Mouse (Mus musculus) heart, embryonic 15.5 days (tissue): ENCODE results near the gene Fyco1. TPM values are rescaled to one million over a fixed set of nuclear protein-coding genes. Genes with fewer than 3 reads are reported as not detected.
"Not testable (repeated sequence)": the region's sequence is repeated elsewhere in the genome, so short reads cannot be mapped to it uniquely, and the experiment has no call there.

Experiments
- ATAC-seq: fragments of 200-750 bp; cut with Nextera tagmentation; replicated peaks from 2 replicates; pipeline ENCODE4 v1.8.0; 2017; ENCODE audit warnings: low read depth, moderate TSS enrichment; ENCODE audit not compliant: insufficient number of reproducible peaks, insufficient read depth, low FRiP score
- H3K27ac ChIP-seq: fragments of 300-500 bp; sonication (generic); 2 replicates; pipeline ENCODE4 v1.5.1; 2015; ENCODE audit warnings: mild to moderate bottlenecking, inconsistent platforms
- H3K27me3 ChIP-seq: fragments of 300-500 bp; sonication (generic); 2 replicates; pipeline ENCODE4 v1.6.1; 2015; ENCODE audit warnings: inconsistent platforms
- H3K36me3 ChIP-seq: fragments of 300-500 bp; sonication (generic); 2 replicates; pipeline ENCODE4 v1.6.1; 2015; ENCODE audit warnings: mild to moderate bottlenecking, inconsistent platforms
- H3K4me1 ChIP-seq: fragments of 300-500 bp; sonication (generic); replicated peaks from 2 replicates; pipeline ENCODE4 v1.6.1; 2015; ENCODE audit warnings: inconsistent platforms
- H3K4me2 ChIP-seq: fragments of 300-500 bp; sonication (generic); 2 replicates; pipeline ENCODE4 v1.6.1; 2015; ENCODE audit warnings: inconsistent platforms, mild to moderate bottlenecking, moderate library complexity
- H3K4me3 ChIP-seq: fragments of 300-500 bp; sonication (generic); 2 replicates; pipeline ENCODE4 v1.5.1; 2015; ENCODE audit warnings: mild to moderate bottlenecking, inconsistent platforms
- H3K9ac ChIP-seq: fragments of 300-500 bp; sonication (generic); 2 replicates; pipeline ENCODE4 v1.6.1; 2015; ENCODE audit warnings: mild to moderate bottlenecking, inconsistent platforms
- H3K9me3 ChIP-seq: fragments of 300-500 bp; sonication (generic); replicated peaks from 2 replicates; pipeline ENCODE4 v1.6.1; 2016; ENCODE audit warnings: inconsistent platforms
- WGBS: fragments of 180-500 bp; shearing (Covaris S2); methylation state at CpG from one replicate; pipeline ENCODE4 v1.1.7; 2015; ENCODE audit warnings: mixed read lengths; 5-methylcytosine and 5-hydroxymethylcytosine counted together
- polyA plus RNA-seq: library from polyadenylated mRNA; unstranded; fragments of >200 nt; fragmentation: Nextera tagmentation; extraction: Ambion mirVana; gene quantifications from 2 replicates; pipeline ENCODE4 v1.2.1, GENCODE M21; 2015

Fyco1 gene
- polyA plus RNA-seq, 1 experiment from 2014 or later, result 33.4 TPM

DNA sequence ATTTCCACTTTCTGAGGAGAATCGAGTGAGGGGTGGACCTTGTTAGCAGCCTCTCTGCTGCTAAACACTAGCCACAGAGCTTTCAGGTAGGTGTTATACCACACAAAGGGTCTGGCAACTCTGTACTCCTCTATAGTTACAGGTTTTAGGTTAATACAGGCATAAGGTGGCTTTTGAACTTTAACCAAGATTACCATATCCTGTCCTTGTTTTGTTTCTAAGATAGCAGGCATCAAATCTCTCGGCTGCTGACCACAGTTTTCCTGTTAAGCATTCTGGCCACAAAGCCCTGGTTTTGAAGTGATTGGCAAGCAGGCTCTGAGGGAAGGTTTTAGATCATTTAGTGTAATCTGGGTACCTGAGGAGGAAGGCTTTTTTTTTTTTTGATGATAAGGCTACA lies 37.4 kb downstream of the Fyco1 start:
- H3K4me2 ChIP-seq, result no peak overlapping the region
- ATAC-seq, result no peak
- H3K9me3 ChIP-seq, result no peaks in the 10 kb centered on the region
- WGBS, result 58% methylated on average over 2 of the region's 2 CpGs
- no peak overlapping the region for H3K27ac ChIP-seq
- H3K36me3 ChIP-seq, result peaks cover 65% of the 10 kb centered on the region
- no peak overlapping the region for H3K4me3 ChIP-seq
- H3K4me1 ChIP-seq, result 0 out of 2 replicates have a peak, but pooled peaks cover 5% of the 10 kb centered on the region
- H3K9ac ChIP-seq, result no peak overlapping the region
- no peaks in the 10 kb centered on the region for H3K27me3 ChIP-seq

DNA sequence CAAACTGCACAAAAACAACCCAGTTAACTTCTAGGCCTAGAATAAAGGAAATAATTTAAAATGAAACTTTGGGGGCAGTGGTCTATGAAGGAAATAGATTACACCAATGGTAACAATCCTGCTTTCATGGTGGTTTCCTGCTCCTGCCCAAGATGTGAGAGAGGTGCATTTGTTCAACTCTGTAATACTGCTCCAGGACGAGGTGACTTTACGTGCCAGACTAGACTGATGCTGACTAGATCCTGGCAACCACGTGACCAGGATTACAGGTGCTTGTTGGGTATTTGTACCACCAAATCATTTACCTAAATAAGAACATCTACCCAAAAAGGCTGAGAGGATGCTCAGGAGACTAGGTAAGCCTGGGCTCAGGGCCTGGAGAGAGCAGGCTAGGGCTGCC lies 39.9 kb downstream of the Fyco1 start:
- Histone ChIP-seq H3K4me3 (no peak overlapping the region), H3K27ac (no peak overlapping the region), H3K4me2 (no peak overlapping the region), H3K36me3 (peaks cover 42% of the 10 kb centered on the region), H3K9ac (no peak overlapping the region), H3K9me3 (no peaks in the 10 kb centered on the region), H3K4me1 (0 out of 2 replicates have a peak, but pooled peaks cover 8% of the 10 kb centered on the region), H3K27me3 (no peaks in the 10 kb centered on the region)
- WGBS, result 86% methylated on average over 3 of the region's 3 CpGs
- no peak for ATAC-seq

DNA sequence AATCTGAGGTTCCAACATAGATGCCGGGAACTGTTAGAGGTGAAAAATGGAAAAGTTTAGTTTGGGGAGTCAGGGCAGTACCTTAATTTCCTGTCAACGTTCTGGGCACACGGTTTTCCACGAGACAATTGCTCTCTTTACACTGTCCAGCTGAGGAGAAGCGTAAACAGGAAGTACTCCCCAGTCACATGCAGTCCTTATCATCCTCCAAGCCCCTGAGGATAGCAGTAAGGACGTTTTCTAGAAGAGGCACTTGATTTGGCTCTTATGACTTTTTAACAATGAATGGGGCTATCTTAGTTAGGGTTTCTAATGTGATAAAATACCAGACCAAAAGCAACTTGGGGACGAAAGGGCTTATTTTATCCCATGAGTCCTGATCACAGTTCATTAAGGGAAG lies 43.1 kb downstream of the Fyco1 start:
- Histone ChIP-seq H3K4me1 (0 out of 2 replicates have a peak, but pooled peaks cover 3% of the 10 kb centered on the region), H3K9me3 (no peaks in the 10 kb centered on the region), H3K9ac (no peak overlapping the region), H3K36me3 (peaks cover 26% of the 10 kb centered on the region), H3K27ac (no peak overlapping the region), H3K27me3 (no peaks in the 10 kb centered on the region), H3K4me3 (no peak overlapping the region), H3K4me2 (no peak overlapping the region)
- 43% methylated on average over 7 of the region's 7 CpGs for WGBS
- no peak for ATAC-seq

DNA sequence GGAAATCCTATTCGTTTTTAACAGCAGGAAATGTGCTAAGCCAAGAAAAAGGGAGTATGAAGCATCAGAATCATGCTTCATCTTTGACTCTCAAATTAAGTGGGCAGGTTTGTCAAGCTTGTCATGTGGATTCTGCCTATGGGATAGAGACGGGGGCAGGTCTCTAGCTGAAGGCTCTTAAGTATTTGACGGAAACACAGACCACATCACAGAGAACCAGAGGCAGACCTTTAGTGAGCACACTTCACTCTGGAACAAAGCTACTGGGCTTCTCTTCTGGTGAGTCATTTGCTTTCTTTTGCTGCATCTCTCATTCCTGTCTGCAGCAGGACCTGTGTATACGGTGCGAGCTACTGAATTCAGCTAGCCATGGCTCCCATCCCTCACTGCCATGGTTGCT lies 45.4 kb downstream of the Fyco1 start, which contains the start of gene Cxcr6:
Gene Cxcr6 (plus strand): TSS at position 209 of the 400 bp plus-strand sequence.
- 79% methylated on average over 5 of the region's 5 CpGs for WGBS
- no peak within 1 kb of the TSS for H3K9ac ChIP-seq
- no peak within 1 kb of the TSS for H3K4me2 ChIP-seq
- no peaks in the 10 kb centered on the region for H3K27me3 ChIP-seq
- no peak within 1 kb of the TSS for H3K27ac ChIP-seq
- H3K9me3 ChIP-seq, result no peaks in the 10 kb centered on the region
- peaks cover 22% of the 10 kb centered on the region for H3K36me3 ChIP-seq
- no peak within 1 kb of the TSS for H3K4me3 ChIP-seq
- ATAC-seq, result no peak
- 0 out of 2 replicates have a peak, but pooled peaks cover 3% of the 10 kb centered on the region for H3K4me1 ChIP-seq

DNA sequence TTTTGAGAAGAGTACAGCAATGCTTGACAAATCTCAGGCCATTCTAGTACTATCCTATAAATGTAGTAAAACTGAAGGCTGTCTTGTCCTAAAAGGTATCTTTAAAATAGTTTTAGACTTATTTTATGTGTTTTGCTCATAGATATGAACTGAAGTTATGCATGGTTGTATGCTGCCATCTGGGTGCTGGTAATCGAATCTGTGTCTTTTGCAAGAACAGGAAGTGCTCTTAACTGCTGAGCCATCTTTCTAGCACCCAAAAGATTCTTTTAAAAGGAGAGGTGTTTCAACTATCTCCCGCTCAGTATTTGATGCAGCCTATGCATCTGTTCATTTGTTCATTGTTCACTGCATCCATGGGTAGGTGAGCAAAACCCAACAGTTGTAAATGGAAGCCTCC lies 46.5 kb downstream of the Fyco1 start:
- Histone ChIP-seq H3K36me3 (peaks cover 22% of the 10 kb centered on the region), H3K9me3 (no peaks in the 10 kb centered on the region), H3K4me3 (no peak overlapping the region), H3K4me1 (0 out of 2 replicates have a peak, but pooled peaks cover 3% of the 10 kb centered on the region), H3K27me3 (no peaks in the 10 kb centered on the region), H3K9ac (no peak overlapping the region), H3K27ac (no peak overlapping the region), H3K4me2 (no peak overlapping the region)
- no peak for ATAC-seq
- WGBS, result 84% methylated on average over 2 of the region's 2 CpGs

DNA sequence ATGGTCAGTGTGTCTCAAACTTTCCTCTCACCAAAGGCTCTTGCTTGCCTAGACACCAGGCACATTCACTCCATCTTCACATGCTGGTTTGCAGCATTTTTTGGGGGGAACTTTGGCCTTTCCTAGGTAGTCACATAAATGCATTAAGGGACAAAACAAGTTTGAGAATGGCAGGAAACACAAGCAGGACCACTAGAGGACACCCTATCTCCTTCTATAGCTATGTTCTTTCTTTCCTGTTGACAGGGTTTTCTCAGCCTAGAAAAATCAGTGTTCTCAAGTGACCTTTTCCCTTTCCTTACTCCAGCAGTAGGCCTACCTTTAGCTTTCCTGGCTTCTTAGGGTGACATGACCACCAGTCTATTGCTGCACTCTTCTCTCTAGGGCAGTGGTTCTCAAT lies 48.8 kb downstream of the Fyco1 start:
- no peak overlapping the region for H3K4me3 ChIP-seq
- H3K27ac ChIP-seq, result no peak overlapping the region
- H3K4me1 ChIP-seq, result no peaks in the 10 kb centered on the region
- no peak overlapping the region for H3K4me2 ChIP-seq
- ATAC-seq, result no peak
- H3K9me3 ChIP-seq, result no peaks in the 10 kb centered on the region
- H3K9ac ChIP-seq, result no peak overlapping the region
- no peaks in the 10 kb centered on the region for H3K27me3 ChIP-seq
- peaks cover 26% of the 10 kb centered on the region; the same call in 1 of the 2 replicates for H3K36me3 ChIP-seq

DNA sequence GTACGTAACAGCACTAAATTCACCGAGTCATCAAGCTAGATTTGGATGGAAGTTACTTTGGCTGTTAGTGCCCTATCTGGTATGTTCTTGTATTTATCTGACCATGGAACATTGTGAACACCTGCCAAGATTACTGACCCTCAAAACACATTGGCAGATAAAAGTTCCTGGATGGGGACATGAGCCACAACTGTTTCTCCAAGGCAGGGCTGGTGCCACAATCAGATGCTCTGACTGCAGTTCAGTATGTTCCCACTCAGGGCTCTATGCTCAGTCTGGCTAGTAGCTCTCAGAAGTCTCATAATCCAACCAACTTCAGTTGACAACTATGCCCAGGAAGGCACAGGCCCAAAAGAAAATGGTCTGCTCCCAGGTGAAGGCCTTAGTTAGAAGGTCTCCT lies 49.3 kb downstream of the Fyco1 start:
- Histone ChIP-seq H3K4me2 (no peak overlapping the region), H3K4me1 (no peaks in the 10 kb centered on the region), H3K9me3 (no peaks in the 10 kb centered on the region), H3K4me3 (no peak overlapping the region), H3K36me3 (peaks cover 31% of the 10 kb centered on the region; the same call in 1 of the 2 replicates), H3K27me3 (no peaks in the 10 kb centered on the region), H3K9ac (no peak overlapping the region), H3K27ac (no peak overlapping the region)
- 91% methylated on average over 2 of the region's 2 CpGs for WGBS
- no peak for ATAC-seq

DNA sequence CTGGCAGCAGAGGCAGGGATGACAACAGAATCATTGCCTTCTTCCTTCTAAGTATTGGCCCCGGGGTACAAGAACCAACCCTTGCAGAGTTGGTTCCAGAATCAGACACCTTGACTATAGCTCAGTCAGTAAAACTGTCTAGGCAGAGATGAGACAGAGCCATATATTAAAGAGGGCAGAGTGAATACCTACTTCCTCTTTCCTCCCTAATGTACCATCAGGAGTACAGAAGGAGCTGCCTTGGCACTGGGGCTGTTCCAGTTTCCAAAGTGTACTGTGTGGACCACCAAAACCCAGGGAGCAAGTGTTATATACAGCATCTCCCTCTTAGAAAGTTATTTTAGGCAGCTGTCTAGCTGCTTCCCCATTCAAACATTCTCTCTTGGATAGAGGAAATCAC lies 50.2 kb downstream of the Fyco1 start:
- peaks cover 40% of the 10 kb centered on the region for H3K36me3 ChIP-seq
- no peak for ATAC-seq
- 79% methylated on average over 1 of the region's 1 CpGs for WGBS

DNA sequence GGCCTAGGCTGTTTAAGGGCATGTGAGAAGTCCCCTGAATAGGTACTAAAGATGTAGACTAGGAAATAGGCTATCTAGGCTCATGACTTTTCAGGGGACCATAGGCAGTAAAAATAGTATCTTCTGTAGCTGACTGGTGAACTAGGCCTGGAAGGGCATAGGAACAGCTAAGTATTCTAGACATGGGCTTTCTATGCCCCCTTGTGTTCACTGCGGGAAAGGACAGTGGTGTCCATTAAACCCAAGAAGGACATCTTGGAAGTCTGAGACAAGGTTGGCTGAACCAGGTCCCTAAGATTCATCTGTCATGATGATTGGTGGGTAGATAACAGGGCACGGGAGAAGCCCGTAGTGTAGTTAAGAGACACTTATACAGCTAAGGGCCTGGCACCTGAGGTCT lies 55.5 kb downstream of the Fyco1 start:
- ATAC-seq, result peak; percentile 50; the same call in 1 of the 2 replicates
- H3K36me3 ChIP-seq, result peaks cover 74% of the 10 kb centered on the region

More for the DNA sequence above, 50.2 kb downstream of the Fyco1 start:
- Histone ChIP-seq H3K9ac (no peak overlapping the region), H3K4me1 (no peaks in the 10 kb centered on the region), H3K4me3 (no peak overlapping the region), H3K4me2 (no peak overlapping the region), H3K27me3 (no peaks in the 10 kb centered on the region), H3K9me3 (no peaks in the 10 kb centered on the region), H3K27ac (no peak overlapping the region)

DNA sequence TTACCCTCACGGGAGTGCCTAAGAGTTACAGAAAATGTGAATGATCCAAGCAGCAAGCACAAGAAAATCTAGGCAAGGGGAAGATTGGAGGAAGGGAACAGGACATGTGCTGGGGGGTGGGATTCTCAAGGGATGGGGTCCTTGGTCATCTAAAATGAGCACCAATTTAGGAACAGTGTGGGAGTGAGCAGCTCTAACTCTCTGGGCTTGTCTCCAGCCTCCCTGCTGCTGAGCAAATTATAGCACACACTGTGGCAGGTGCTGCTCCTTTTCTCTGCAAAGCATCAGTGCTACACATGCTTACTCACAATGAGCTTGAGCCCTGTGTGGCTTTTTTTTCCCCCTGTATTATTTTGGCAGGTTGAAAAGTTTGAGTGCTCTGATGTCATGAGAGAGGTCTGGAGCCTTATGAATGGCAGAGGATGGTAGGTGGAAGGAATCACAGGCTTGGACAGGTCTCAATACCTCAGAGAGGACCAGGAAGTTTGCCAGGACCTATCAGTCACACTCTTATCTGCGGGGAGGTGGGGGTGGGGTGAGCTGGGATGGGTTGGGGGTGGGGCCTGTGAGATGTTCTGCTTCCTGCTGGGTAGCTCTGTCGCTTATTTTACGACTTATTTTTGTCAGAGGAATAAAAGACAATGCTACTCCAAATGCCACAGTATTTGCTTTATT lies 62.7 kb downstream of the Fyco1 start:
- Histone ChIP-seq H3K27ac (0 out of 2 replicates have a peak overlapping the region, but pooled peaks have one; percentile 19), H3K4me1 (no peaks in the 10 kb centered on the region), H3K36me3 (peaks cover 45% of the 10 kb centered on the region), H3K4me2 (no peak overlapping the region), H3K27me3 (no peaks in the 10 kb centered on the region), H3K9ac (no peak overlapping the region), H3K9me3 (no peaks in the 10 kb centered on the region; the same call in 1 of the 2 replicates), H3K4me3 (no peak overlapping the region)
- no peak for ATAC-seq
- WGBS, result 49% methylated on average over 4 of the region's 4 CpGs

More for the DNA sequence above, 55.5 kb downstream of the Fyco1 start:
- Histone ChIP-seq H3K9ac (no peak overlapping the region), H3K4me2 (no peak overlapping the region), H3K27me3 (no peaks in the 10 kb centered on the region), H3K4me3 (no peak overlapping the region), H3K4me1 (no peaks in the 10 kb centered on the region), H3K27ac (no peak overlapping the region), H3K9me3 (no peaks in the 10 kb centered on the region)
- WGBS, result 46% methylated on average over 3 of the region's 3 CpGs

DNA sequence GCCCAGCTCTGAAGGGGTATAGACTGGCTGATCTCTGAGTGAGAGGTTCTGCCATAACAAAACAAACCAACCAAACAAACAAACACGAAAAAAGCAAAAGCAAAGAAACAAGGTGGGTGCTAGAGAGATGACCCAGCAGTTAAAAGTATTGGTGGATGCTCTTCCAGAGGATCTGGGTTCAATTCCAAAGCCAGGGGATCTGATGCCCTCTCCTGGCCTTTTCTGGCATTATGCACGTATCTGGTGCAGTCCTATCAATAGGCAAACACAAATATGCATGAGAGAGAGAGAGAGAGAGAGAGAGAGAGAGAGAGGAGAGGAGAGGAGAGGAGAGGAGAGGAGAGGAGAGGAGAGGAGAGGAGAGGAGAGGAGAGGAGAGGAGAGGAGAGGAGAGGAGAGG lies 78.4 kb downstream of the Fyco1 start:
- H3K9me3 ChIP-seq, H3K4me3 ChIP-seq, H3K27me3 ChIP-seq, H3K4me2 ChIP-seq, H3K9ac ChIP-seq, ATAC-seq, H3K4me1 ChIP-seq, H3K27ac ChIP-seq, H3K36me3 ChIP-seq: not testable (repeated sequence)
- 37% methylated on average over 2 of the region's 2 CpGs for WGBS

DNA sequence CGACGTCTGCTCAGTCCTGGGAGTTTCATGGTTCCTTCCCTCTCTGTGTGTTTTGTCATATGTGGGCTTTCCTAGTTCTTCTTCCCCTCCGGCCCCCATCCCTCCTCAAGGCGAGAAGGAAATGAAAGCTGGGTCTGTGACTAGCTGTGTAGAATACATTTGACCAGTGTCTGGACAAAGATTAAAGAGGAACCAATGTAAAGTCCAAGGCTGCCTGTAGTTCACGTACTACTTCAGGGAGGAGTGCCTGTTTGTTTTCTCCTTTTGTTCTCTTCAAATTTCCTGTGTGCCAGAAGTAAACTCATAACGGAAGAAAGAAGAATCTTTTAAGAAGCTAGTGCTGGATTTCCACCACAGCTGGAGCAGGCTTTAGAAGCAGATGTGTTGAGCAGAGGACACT lies 82.2 kb downstream of the Fyco1 start:
- no peaks in the 10 kb centered on the region for H3K4me1 ChIP-seq
- H3K9ac ChIP-seq, result no peak overlapping the region
- no peak for ATAC-seq
- 46% methylated on average over 6 of the region's 6 CpGs for WGBS
- no peaks in the 10 kb centered on the region for H3K9me3 ChIP-seq
- H3K4me2 ChIP-seq, result no peak overlapping the region
- H3K27ac ChIP-seq, result no peak overlapping the region
- no peak overlapping the region for H3K4me3 ChIP-seq
- H3K36me3 ChIP-seq, result no peaks in the 10 kb centered on the region
- H3K27me3 ChIP-seq, result no peaks in the 10 kb centered on the region
